In genomic region chr6:145592531-145592998, GRCm38 (mm10) we compare ENCODE assay signal across 13 mouse cellular contexts. TPM values are rescaled to one million over a fixed set of nuclear protein-coding genes. Genes with fewer than 3 reads are reported as not detected.
A peak's percentile ranks its signal among the peaks of the same experiment; 100 is the strongest.
DNase-seq lines count a peak whose midpoint lies in the region; ATAC-seq and TF ChIP-seq lines count a peak whose summit lies in the region.
"Had no signal": no experiment of that assay in that cellular context is flagged by ENCODE, and none has a peak within 500 bp of the region (broad histone marks: within the 10 kb centered on the region; RNA-seq: fewer than 3 reads in every experiment).

No protein-coding gene starts in this region.

- H3K9me3 ChIP-seq in forebrain, embryonic 14.5 days (replicated peaks; ENCODE audit: control insufficient read depth, low read length): no peaks in the 10 kb centered on the region
- no peaks in the 10 kb centered on the region for H3K9me3 ChIP-seq in forebrain, embryonic 11.5 days (ENCODE audit: control insufficient read depth, low read length)
- H3K9me3 ChIP-seq in lung, embryonic 15.5 days: no peaks in the 10 kb centered on the region
- no peaks in the 10 kb centered on the region for H3K9me3 ChIP-seq in intestine, embryonic 16.5 days (ENCODE audit: control insufficient read depth, low read length)
- no peaks in the 10 kb centered on the region for H3K9me3 ChIP-seq in midbrain, postnatal 0 days (ENCODE audit: low read length)
- H3K9me3 ChIP-seq: megakaryocyte, embryonic 14.5 days had no signal

- peak; percentile 82 for DNase-seq in forebrain, embryonic 14.5 days (ENCODE audit: low spot score)
- no peak for DNase-seq in forebrain, embryonic 11.5 days (ENCODE audit: low spot score)
- no peak for DNase-seq in lung, postnatal 36 days
- peak; percentile 66 for DNase-seq in midbrain, postnatal 0 days (ENCODE audit: low spot score)
- DNase-seq in thymus, postnatal 36 days: no peak

- no peaks in the 10 kb centered on the region for H3K36me3 ChIP-seq in forebrain, embryonic 14.5 days (ENCODE audit: control insufficient read depth, insufficient read depth, low read length)
- no peaks in the 10 kb centered on the region for H3K36me3 ChIP-seq in forebrain, embryonic 11.5 days (ENCODE audit: control insufficient read depth, insufficient read depth, low read length)
- no peaks in the 10 kb centered on the region for H3K36me3 ChIP-seq in lung, embryonic 15.5 days
- no peaks in the 10 kb centered on the region for H3K36me3 ChIP-seq in intestine, embryonic 16.5 days (ENCODE audit: control insufficient read depth, insufficient read depth, low read length)
- H3K36me3 ChIP-seq in midbrain, postnatal 0 days (ENCODE audit: insufficient read depth, low read length): no peaks in the 10 kb centered on the region

- peak overlapping the region; percentile 39; the same call in 1 of the 2 replicates for H3K27ac ChIP-seq in forebrain, embryonic 14.5 days (ENCODE audit: low read depth, low read length)
- no peak overlapping the region for H3K27ac ChIP-seq in forebrain, embryonic 11.5 days (ENCODE audit: low read depth, low read length)
- peak overlapping the region; percentile 83 for H3K27ac ChIP-seq in lung, embryonic 15.5 days
- H3K27ac ChIP-seq in intestine, embryonic 16.5 days (ENCODE audit: low read length): peak overlapping the region; percentile 84
- H3K27ac ChIP-seq in midbrain, postnatal 0 days (ENCODE audit: low read depth, low read length): no peak overlapping the region

- peaks cover 5% of the 10 kb centered on the region; the same call in 1 of the 2 replicates for H3K4me1 ChIP-seq in forebrain, embryonic 14.5 days (ENCODE audit: control insufficient read depth, insufficient read depth, low read length)
- H3K4me1 ChIP-seq in forebrain, embryonic 11.5 days (replicated peaks; ENCODE audit: control insufficient read depth, insufficient read depth, low read length): no peaks in the 10 kb centered on the region
- peaks cover 39% of the 10 kb centered on the region for H3K4me1 ChIP-seq in lung, embryonic 15.5 days
- H3K4me1 ChIP-seq in intestine, embryonic 16.5 days (ENCODE audit: control insufficient read depth, insufficient read depth, low read length): peaks cover 17% of the 10 kb centered on the region
- H3K4me1 ChIP-seq in midbrain, postnatal 0 days (ENCODE audit: insufficient read depth, low read length): peaks cover 5% of the 10 kb centered on the region; the same call in 1 of the 2 replicates
- H3K4me1 ChIP-seq: megakaryocyte, embryonic 14.5 days had no signal

- peak; percentile 69; the same call in 1 of the 2 replicates for ATAC-seq in forebrain, embryonic 14.5 days
- ATAC-seq in forebrain, embryonic 11.5 days (replicated peaks; ENCODE audit: low FRiP score): no peak
- ATAC-seq in lung, embryonic 15.5 days (ENCODE audit: borderline replicate concordance, extremely low read depth, low FRiP score, low TSS enrichment): peak; percentile 72; the same call in 1 of the 2 replicates
- peak; percentile 62 for ATAC-seq in intestine, embryonic 16.5 days
- no peak for ATAC-seq in midbrain, postnatal 0 days (ENCODE audit: low FRiP score)
- ATAC-seq in erythroblast, adult 5-6 weeks (replicated peaks; ENCODE audit: low FRiP score, poor library complexity, severe bottlenecking): no peak

- H3K4me3 ChIP-seq in forebrain, embryonic 14.5 days (ENCODE audit: low read depth, low read length): no peak overlapping the region
- H3K4me3 ChIP-seq in forebrain, embryonic 11.5 days (ENCODE audit: low read depth, low read length): no peak overlapping the region
- H3K4me3 ChIP-seq in lung, embryonic 15.5 days: no peak overlapping the region
- no peak overlapping the region for H3K4me3 ChIP-seq in intestine, embryonic 16.5 days (ENCODE audit: low read length)
- no peak overlapping the region for H3K4me3 ChIP-seq in midbrain, postnatal 0 days (ENCODE audit: low read depth, low read length)
- H3K4me3 ChIP-seq: megakaryocyte, embryonic 14.5 days had no signal

- H3K9ac ChIP-seq in forebrain, embryonic 14.5 days (ENCODE audit: low read length): no peak overlapping the region
- H3K9ac ChIP-seq in forebrain, embryonic 11.5 days (ENCODE audit: low read length): no peak overlapping the region
- no peak overlapping the region for H3K9ac ChIP-seq in lung, embryonic 15.5 days
- H3K9ac ChIP-seq in intestine, embryonic 16.5 days (ENCODE audit: low read depth, low read length): no peak overlapping the region
- H3K9ac ChIP-seq in midbrain, postnatal 0 days (replicated peaks; ENCODE audit: low read length, poor library complexity, severe bottlenecking): no peak overlapping the region

- H3K27me3 ChIP-seq in forebrain, embryonic 14.5 days (replicated peaks; ENCODE audit: control insufficient read depth, insufficient read depth, low read length): no peaks in the 10 kb centered on the region
- H3K27me3 ChIP-seq in forebrain, embryonic 11.5 days (ENCODE audit: control insufficient read depth, insufficient read depth, low read length): no peaks in the 10 kb centered on the region
- no peaks in the 10 kb centered on the region for H3K27me3 ChIP-seq in lung, embryonic 15.5 days
- H3K27me3 ChIP-seq in intestine, embryonic 16.5 days (replicated peaks; ENCODE audit: control insufficient read depth, insufficient read depth, low read length): no peaks in the 10 kb centered on the region
- H3K27me3 ChIP-seq in midbrain, postnatal 0 days (ENCODE audit: insufficient read depth, low read length): no peaks in the 10 kb centered on the region

- TF ChIP-seq CTCF in midbrain, postnatal 0 days (IDR thresholded peaks at IDR 0.05): no peak

- 67% methylated on average over 8 of the region's 8 CpGs for WGBS in forebrain, embryonic 14.5 days
- 75% methylated on average over 8 of the region's 8 CpGs for WGBS in forebrain, embryonic 11.5 days
- 30% methylated on average over 8 of the region's 8 CpGs for WGBS in lung, embryonic 15.5 days
- WGBS in intestine, embryonic 16.5 days: 48% methylated on average over 8 of the region's 8 CpGs
- 50% methylated on average over 8 of the region's 8 CpGs for WGBS in midbrain, postnatal 0 days

- no peak overlapping the region for H3K4me2 ChIP-seq in forebrain, embryonic 14.5 days (ENCODE audit: low read length)
- H3K4me2 ChIP-seq in forebrain, embryonic 11.5 days (ENCODE audit: low read depth, low read length, severe bottlenecking): no peak overlapping the region
- H3K4me2 ChIP-seq in lung, embryonic 15.5 days: no peak overlapping the region
- H3K4me2 ChIP-seq in intestine, embryonic 16.5 days (ENCODE audit: low read depth, low read length): no peak overlapping the region
- no peak overlapping the region for H3K4me2 ChIP-seq in midbrain, postnatal 0 days (ENCODE audit: low read depth, low read length, poor library complexity, severe bottlenecking)

RNA-seq across cellular contexts. Expression of gene Lmntd1, which starts 21.6 kb away (rescaled TPM):
- 0.93 and 0.95 TPM in 2 replicates for polyA plus RNA-seq in forebrain, embryonic 14.5 days (2014; fragmentation: Nextera tagmentation; extraction: Ambion mirVana)
- polyA plus RNA-seq in forebrain, embryonic 11.5 days (2014; fragmentation: Nextera tagmentation; extraction: Ambion mirVana): 0.31 and 0.33 TPM in 2 replicates
- 0.97 and 1.9 TPM in 2 replicates for polyA plus RNA-seq in lung, embryonic 15.5 days (2015; fragmentation: Nextera tagmentation; extraction: Ambion mirVana)
- polyA plus RNA-seq in intestine, embryonic 16.5 days (2015; fragmentation: Nextera tagmentation; extraction: Ambion mirVana): 0.54 and 0.75 TPM in 2 replicates
- 2.0 and 2.3 TPM in 2 replicates for total RNA-seq in midbrain, postnatal 0 days (2014; rRNA removed)
- polyA plus RNA-seq in midbrain, postnatal 0 days (2015; fragmentation: Nextera tagmentation; extraction: Ambion mirVana): 1.5 and 2.7 TPM in 2 replicates
- total RNA-seq in erythroblast, adult 5-6 weeks (2015; ENCODE audit: low replicate concordance): not detected in 2 replicates
- not detected in 2 replicates for total RNA-seq in erythroblast, adult 5-6 weeks (2017; ENCODE audit: low replicate concordance)
- polyA plus RNA-seq: C2C12 had no signal

RNA-seq across cellular contexts. Expression of gene Tuba3b, which starts 23.0 kb away (rescaled TPM):
- not detected in 2 replicates for polyA plus RNA-seq in forebrain, embryonic 14.5 days (2014; fragmentation: Nextera tagmentation; extraction: Ambion mirVana)
- polyA plus RNA-seq in forebrain, embryonic 11.5 days (2014; fragmentation: Nextera tagmentation; extraction: Ambion mirVana): not detected in 2 replicates
- polyA plus RNA-seq in lung, embryonic 15.5 days (2015; fragmentation: Nextera tagmentation; extraction: Ambion mirVana): not detected in 2 replicates
- not detected in 2 replicates for polyA plus RNA-seq in intestine, embryonic 16.5 days (2015; fragmentation: Nextera tagmentation; extraction: Ambion mirVana)
- 0.44 TPM in 1 of 2 replicates, not detected in the other for total RNA-seq in midbrain, postnatal 0 days (2014; rRNA removed)
- 0.11 TPM in 1 of 2 replicates, not detected in the other for polyA plus RNA-seq in midbrain, postnatal 0 days (2015; fragmentation: Nextera tagmentation; extraction: Ambion mirVana)
- not detected in 2 replicates for total RNA-seq in erythroblast, adult 5-6 weeks (2015; ENCODE audit: low replicate concordance)
- not detected in 2 replicates for total RNA-seq in erythroblast, adult 5-6 weeks (2017; ENCODE audit: low replicate concordance)
- total RNA-seq: left cerebral cortex, postnatal 25 days had no signal
- polyA plus RNA-seq: cortical plate, adult 2 months; large intestine, adult 2 months had no signal

Comparison
In these comparisons a context has a peak if more than half of its experiments do, and no peak if none do; other contexts are left out.
1. ATAC-seq: peak in forebrain, embryonic 14.5 days (single experiment), lung, embryonic 15.5 days (single experiment) and intestine, embryonic 16.5 days (single experiment); none in forebrain, embryonic 11.5 days (single experiment), midbrain, postnatal 0 days (single experiment) and erythroblast, adult 5-6 weeks (single experiment).
2. DNase-seq: peak in forebrain, embryonic 14.5 days (single experiment) and midbrain, postnatal 0 days (single experiment); none in forebrain, embryonic 11.5 days (single experiment), lung, postnatal 36 days (single experiment) and thymus, postnatal 36 days (0 of 2).
3. H3K27ac ChIP-seq: peak in forebrain, embryonic 14.5 days (single experiment), lung, embryonic 15.5 days (single experiment) and intestine, embryonic 16.5 days (single experiment); none in forebrain, embryonic 11.5 days (single experiment) and midbrain, postnatal 0 days (single experiment).